Mouse (Mus musculus): ENCODE data around the gene Olfr520.
"Not testable (repeated sequence)": the region's sequence is repeated elsewhere in the genome, so short reads cannot be mapped to it uniquely, and the experiment has no call there.

Gene Olfr520

GRCm38 (mm10) chr7:99729973-99730372 is at the start of gene Olfr520:
Olfr520 (plus strand) TSS chr7:99730273.
- no peak for DNase-seq

DNA sequence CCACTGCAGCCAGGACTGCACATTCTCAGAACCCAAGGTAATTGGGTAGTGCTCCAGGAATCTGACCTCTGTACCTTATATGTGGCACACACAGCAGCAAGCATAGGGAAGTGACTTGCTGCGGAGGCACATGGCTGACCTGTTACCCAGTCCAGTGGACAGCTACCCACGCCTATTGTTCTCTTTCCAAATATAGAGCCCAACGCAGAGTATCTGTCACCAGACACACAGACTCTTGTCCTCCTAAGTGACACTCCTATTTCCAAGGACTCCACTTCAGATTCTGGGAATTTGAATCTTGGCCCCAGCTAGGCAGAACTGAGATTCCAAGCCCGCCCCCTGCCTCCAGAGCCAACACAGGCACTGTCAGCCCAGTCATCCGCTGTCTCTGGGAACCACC is 49.3 kb upstream of the Olfr520 start:
- no peak for DNase-seq

DNA sequence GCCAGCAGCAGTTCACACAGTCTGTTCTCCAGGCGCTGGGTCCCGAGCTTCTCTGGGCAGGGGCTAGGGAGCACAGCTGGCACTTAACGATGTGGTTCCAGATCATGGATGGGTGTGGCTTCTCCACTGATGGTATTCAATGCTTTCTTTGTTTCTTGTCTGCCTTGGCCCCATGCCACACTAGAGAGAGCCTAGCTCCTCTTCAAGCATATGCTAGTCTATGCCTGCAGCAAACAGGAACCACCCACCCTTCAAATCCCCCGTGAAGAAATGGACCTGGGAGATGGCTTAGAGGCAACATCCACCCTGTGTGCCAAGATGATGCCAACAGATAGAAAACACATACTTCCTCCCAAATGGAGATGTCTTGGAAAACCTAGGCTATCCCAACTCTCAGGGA is 46.0 kb upstream of the Olfr520 start:
- DNase-seq, result no peak

- no peak for DNase-seq
Observed at GRCm38 (mm10) chr7:99690819-99691218, 39.3 kb upstream of the Olfr520 start.

DNA sequence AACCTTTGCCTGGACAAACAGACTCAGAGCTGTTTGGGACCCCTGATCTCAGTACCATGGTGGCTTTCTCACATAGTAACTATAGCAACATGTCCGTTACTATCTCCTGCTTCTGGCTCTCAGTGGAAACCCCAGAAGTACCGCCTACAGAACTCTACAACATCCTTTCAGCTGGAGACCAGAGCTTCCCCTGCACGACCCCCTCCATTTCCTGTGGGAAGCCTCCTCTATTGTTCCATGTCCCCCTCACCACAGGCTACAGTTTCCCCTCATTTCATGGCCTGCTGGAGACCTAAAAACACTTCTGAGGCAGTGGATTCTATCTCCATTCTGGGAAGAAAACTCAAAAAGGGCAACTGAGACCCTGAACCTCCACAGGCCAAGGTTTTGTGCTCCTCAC is 37.7 kb upstream of the Olfr520 start:
- DNase-seq, result no peak

- no peak for DNase-seq
Observed at GRCm38 (mm10) chr7:99693387-99693786, 36.7 kb upstream of the Olfr520 start.

DNA sequence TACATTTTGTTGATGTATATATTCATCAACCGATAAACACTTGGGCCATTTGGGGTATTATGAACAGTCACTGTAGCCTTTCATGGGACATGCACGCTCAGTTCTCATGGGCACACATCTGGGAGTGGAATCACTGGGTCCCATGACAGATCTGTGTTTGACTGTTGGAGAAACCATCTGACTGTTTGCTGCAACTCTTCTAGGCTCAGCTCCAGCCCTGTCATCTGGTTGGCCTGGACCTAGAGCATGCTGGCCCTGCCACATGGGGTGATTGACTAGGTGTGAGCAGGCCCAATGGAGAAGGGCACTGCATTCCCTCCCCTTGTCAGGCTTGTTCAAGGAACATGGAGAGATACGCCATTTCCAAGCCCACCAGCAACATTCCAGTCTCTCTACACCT is 36.1 kb upstream of the Olfr520 start:
- DNase-seq, result no peak

- DNase-seq, result not testable (repeated sequence)
Observed at GRCm38 (mm10) chr7:99694424-99694823, 35.6 kb upstream of the Olfr520 start.

DNA sequence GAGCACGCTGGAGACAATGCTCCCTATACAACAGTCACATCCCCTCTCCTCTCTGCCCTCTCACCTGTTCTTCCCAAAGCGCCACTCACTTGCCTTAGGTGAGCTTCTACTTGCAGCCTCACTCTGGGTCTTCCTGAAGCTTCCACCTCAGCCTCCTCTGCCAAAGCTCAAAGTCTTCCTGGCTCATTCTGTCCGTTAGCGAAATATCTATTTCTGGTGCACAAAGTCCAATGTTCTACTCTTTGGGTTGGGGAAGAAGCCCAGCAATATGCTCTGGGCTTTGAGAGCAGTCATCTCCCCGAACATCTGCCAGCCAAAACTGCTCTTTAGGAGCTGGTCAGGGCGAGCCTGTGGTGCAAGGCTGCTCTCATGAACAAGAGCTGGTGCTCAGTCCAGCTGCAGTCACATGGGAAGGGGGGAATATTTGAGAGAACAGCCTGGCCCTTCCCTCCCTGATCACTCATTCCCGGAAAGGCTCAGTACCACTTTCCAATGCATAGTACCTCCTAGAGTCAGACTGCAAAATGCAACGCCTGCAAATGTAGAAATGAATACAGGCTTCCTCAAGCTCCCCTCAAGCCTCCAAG is 34.5 kb upstream of the Olfr520 start:
- DNase-seq, result no peak

GRCm38 (mm10) chr7:99698576-99698975 is 31.5 kb upstream of the Olfr520 start:
- DNase-seq, result peak in 1 of 2 experiments; percentile 59

DNA sequence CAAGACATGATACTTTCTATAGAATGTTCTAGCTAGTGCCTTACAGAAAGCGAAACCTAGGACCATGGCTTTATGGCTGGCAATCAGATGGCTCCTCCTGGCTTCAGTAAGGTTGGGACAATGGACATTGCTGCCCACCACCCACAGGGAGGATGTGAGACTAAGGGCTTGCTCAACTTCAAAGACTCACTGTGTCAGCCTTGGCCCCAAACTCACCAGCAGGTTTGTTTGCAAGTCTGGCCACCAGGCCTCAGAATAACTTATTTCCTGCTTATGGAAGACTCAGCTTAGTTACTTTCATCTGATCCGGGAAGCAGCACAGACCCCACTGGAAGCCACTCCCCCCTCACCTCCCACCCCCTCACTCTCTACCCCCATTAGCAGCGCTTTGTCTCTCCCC is 31.0 kb upstream of the Olfr520 start:
- no peak for DNase-seq

DNA sequence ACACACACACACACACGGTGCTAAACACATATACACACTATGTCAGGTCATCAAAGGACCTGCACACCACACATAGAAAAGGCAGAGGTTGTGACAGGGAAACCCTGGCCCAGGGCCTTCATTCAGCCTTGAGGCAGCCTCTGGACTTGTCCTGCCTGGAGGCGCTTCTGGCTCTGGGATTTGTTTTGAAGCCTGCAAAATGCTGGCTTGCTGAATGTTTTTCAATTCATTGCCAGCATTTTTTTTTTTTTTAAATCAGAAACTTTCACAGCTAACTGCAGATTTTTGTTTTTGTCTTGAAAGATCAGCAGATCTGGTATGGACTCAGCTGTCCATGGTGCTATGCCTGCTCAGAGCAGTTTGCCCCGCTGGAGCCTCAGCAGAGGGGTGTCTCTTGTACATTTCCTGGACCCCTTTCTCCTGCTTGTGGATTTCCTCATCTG is 30.3 kb upstream of the Olfr520 start:
- peak in 1 of 2 experiments; percentile 32 for DNase-seq

DNA sequence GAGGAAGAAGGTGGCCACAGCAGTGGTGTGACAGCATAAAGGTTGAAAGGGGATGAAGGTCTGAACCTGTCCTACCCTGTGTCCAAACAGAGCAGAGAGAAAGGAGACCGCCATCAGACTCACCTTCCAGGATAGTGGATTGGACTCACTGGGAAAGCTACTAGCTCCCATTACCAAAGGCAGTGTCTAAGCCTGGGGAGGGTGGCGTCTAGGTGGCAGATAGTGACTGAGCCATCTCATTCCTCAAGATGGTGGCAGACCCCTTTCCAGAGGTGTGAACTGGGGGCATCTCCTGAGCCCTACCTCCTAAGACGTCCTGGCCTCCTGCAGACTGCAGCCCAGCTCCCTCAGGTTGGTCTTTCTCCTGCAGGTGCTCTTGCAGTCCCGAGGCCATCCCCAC is 29.4 kb upstream of the Olfr520 start:
- no peak for DNase-seq

GRCm38 (mm10) chr7:99702201-99702600 is 27.9 kb upstream of the Olfr520 start:
- DNase-seq, result no peak

DNA sequence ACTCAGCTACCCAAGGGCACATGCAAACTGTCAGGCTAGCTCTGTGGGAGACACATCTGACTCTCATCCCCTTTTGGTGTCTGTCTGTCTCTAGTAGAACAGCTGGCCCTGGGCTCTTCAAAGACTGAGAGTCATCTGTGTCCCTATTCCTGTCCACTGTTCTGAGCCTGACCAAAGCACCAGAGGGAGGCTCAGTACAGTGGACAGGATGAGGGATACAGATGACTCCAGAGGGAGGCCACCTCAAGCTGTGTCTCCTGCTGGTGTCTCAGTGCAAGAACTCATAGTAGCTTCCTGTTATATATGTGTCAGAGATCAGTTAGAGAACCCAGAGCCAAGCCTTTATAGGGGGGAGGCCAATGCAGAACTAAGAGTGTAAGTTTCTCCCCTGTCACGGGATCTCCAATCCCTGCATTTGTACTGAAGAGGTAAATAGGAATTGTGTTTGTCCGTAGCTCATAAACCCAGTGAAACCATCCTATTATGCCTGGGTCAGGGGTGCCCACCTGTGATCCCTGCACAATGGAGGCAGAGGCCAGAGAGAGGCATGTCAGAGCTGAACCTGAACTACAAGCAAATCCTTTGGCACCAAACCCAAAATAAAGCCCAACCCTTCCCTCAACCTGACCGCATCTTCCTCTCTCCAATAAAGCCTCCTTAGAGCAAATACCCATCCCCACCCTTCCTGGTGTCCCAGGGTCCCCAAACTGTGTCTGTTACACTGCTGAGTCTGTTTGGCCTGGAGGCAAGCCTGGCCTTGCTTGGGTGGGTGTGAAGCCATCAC is 25.1 kb upstream of the Olfr520 start:
- DNase-seq, result no peak

DNA sequence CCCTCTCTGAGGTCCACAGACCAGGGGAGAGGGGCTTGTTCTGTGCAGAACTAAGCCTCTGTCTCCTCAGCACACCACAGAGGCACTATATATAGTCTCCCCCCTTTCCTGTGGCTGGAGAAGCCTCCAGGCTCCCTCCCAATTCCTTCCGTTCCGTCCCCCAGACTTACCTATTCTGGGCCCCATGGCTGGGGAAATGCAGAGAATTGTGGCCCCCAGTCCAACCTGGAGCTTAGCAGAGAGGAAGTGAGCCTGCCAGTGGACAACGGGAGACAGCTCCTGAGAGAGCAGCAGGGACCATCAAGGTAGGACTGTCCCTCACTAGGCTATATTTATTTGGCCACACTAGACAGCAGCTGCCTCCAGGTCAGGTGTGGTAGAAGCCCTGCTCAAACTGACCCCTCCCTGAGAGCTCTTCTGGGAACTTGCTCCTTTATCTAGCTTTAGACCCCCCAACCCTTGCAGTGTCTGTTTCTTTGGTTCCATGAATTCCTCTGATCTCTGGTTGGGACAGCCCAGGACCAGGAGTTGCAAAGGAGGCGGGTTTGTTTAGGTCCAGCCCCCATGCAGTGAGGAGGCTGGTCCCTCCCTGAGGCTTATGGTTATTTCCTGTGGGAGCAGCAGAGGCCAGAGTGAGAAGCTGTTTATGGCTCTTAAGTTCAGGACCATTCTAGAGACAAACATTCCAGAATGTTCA is 23.6 kb upstream of the Olfr520 start:
- DNase-seq, result no peak

GRCm38 (mm10) chr7:99707038-99707595 is 23.0 kb upstream of the Olfr520 start:
- DNase-seq, result no peak

GRCm38 (mm10) chr7:99707671-99708070 is 22.4 kb upstream of the Olfr520 start:
- peak in 1 of 2 experiments; percentile 51 for DNase-seq

DNA sequence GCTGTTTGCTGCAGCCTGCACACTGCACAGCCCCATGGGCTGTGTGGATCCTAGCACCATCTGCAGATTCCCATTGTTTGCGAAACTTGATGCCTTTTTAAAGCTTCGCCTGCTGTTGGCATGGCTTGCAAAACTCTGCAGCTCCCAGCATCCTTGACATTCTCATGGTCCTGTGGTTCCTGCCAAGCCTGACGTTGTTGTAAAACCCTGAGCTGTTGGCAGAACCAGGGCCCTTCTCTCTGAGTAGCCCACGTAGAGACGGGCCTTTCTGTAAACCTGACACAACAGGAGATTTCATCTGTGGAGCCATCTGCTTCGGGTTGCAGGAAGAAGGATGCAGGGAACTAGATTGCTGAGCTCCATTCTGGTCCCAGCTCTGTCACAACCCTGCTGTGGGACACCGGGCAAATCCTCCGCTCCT is 21.8 kb upstream of the Olfr520 start:
- peak; percentile 42 to 54 for DNase-seq

DNA sequence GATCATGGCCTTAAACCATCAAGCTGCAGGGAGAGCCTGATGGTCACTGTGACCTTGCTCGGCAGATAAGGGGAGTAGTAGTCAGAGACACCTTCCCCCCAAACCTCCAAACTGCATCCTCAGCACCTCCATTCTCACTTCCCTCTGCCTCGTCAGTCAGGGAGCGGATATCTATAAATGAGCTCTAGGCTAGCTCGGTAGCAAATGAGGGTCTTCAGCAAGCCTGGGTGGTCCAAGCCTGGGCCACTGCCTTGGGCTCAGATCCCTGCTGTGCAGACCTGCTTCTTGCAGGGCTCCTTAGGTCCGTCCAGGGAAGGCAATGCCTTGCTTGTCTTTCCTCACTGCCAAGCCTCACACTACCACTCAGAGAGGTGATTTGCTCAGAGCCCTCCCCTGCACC is 21.3 kb upstream of the Olfr520 start:
- DNase-seq, result peak in 1 of 2 experiments; percentile 20

DNA sequence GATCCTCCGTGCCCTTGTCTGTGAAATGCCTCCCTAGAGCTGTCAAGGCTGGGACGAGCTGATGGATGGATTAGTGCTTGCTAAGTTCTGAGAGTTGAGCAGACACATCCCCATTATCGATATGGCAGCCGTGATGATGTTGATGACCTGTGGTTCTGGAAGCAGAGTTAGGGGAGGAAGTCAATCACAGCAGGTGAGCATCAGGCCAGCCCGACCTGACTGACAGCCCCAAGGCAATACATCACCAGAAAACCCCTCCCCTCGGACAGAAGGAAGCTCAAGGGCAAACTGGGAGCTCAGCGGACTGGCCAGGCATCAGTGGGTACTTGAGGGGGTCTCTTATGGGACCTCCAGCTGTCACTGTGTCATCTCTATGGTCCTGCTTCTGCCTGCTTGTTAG is 20.1 kb upstream of the Olfr520 start:
- DNase-seq, result no peak

DNA sequence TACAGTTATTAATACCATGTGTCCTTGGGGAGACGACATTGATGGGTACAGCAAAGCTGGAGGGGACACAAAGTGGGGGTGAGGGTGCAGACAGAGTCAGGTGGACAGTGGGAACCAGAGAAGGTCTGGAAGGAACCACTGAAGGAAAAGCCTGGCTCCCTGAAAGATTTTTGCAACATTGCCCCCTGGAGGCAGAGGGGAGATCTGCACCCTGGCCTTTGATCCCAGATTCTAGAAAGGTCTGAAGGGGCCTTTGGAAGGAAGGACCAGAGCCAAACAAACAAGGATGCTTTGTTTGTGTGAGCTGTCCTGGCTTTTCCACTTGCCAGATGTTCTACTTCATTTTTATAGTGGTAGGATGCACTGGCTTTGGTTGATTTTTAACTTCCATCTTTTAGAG is 19.6 kb upstream of the Olfr520 start:
- DNase-seq, result peak; percentile 83 to 85

GRCm38 (mm10) chr7:99711166-99711565 is 18.9 kb upstream of the Olfr520 start, which contains the start of gene Slco2b1:
Slco2b1 (minus strand) TSS chr7:99711340.
- DNase-seq, result no peak
